Mouse (Mus musculus) heart, postnatal 10 days (tissue): ENCODE data around the gene Gm21964. TPM values are rescaled to one million over a fixed set of nuclear protein-coding genes. Genes with fewer than 3 reads are reported as not detected.

Experiments
- DNase-seq, 2 experiments: peaks; one replicate each; pipeline ENCODE4 v3.0.0; 2021
- intact Hi-C: fragments of 180-260 bp; cut with DNase I; formaldehyde crosslinking; loops from one replicate; pipeline ENCODE4 v1.15.1; 2025
- total RNA-seq, 2 experiments: library from RNA; stranded (reverse); gene quantifications; 2 replicates each; pipeline ENCODE4 v1.2.3; 2021

Gm21964 gene
- total RNA-seq, 2 experiments from 2014 or later, result not detected

DNA sequence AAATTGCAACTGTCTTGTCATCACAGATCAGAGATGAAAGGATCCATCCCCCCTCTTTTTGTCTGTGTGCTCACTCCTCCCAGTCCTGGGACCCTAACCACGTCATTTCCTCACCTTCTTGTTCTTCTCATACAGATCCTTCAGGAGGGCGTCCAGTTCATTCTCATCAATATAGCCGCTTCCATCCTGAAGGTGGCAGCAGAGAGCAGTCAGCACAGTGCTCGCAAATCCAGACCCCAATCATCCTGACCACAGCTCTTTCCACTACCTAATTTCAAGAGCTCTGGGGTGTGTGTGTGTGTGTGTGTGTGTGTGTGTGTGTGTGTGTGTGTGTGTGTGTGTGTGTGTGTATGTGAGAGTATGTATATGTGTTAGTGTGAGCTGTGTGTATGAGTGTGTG is 44.5 kb downstream of the Gm21964 start:
- intact Hi-C loops, result loop anchor here (2.0 to 5.0 kb wide), 2 partner anchors 332 to 459 kb away; no protein-coding TSS in a partner anchor
- DNase-seq, result peak; percentile 51 to 74

GRCm38 (mm10) chr8:110152951-110153350 is 51.9 kb downstream of the Gm21964 start:
- intact Hi-C loops, result no loop called here
- DNase-seq, result no peak

Other genes starting within 250 kb of the Gm21964 start
- gene Phlpp2, start 232.7 kb upstream of the Gm21964 start, total RNA-seq, result 1 to 10 TPM; 5.6 to 6.4 TPM
- under 1 TPM; 0.27 to 0.55 TPM for gene Marveld3, start 139.0 kb upstream of the Gm21964 start, total RNA-seq
- under 1 TPM; 0.12 to 0.31 TPM for gene Tat, start 110.8 kb upstream of the Gm21964 start, total RNA-seq
- 1 to 10 TPM; 4.4 TPM for gene Chst4, start 61.5 kb upstream of the Gm21964 start, total RNA-seq
- 1 to 10 TPM; 6.2 to 7.2 TPM for gene Zfp612, start 21.5 kb upstream of the Gm21964 start, total RNA-seq
- gene Gm17720, start 1.5 kb downstream of the Gm21964 start, total RNA-seq, result not detected
- gene Calb2, start 67.0 kb downstream of the Gm21964 start, total RNA-seq, result under 1 TPM in 1 of 2 experiments, not detected in 1; 0.17 TPM
- gene Cmtr2, start 114.5 kb downstream of the Gm21964 start, total RNA-seq, result 1 to 10 TPM; 3.4 to 3.9 TPM
- gene Hydin, start 165.8 kb downstream of the Gm21964 start, total RNA-seq, result under 1 TPM; 0.10 to 0.22 TPM